Mouse (Mus musculus) retina, postnatal 7 days (tissue): ENCODE measurements at regions not wholly inside any gene's neighbourhood (a gene's known extent, or its start where the extent isn't known, plus 50 kb on each side); places are given as distances from the start of the nearest gene placed in this dataset.
A peak's percentile ranks its signal among the peaks of the same experiment; 100 is the strongest.
"Not testable (repeated sequence)": the region's sequence is repeated elsewhere in the genome, so short reads cannot be mapped to it uniquely, and the experiment has no call there.

Experiments
- DNase-seq: peaks from one replicate; pipeline ENCODE4 v3.0.0-alpha.2; 2012; ENCODE audit warnings: low read depth, low spot score

GRCm38 (mm10) chr13:7007091-7007490, 358.5 kb upstream of the Pfkp start:
- no peak for DNase-seq

DNA sequence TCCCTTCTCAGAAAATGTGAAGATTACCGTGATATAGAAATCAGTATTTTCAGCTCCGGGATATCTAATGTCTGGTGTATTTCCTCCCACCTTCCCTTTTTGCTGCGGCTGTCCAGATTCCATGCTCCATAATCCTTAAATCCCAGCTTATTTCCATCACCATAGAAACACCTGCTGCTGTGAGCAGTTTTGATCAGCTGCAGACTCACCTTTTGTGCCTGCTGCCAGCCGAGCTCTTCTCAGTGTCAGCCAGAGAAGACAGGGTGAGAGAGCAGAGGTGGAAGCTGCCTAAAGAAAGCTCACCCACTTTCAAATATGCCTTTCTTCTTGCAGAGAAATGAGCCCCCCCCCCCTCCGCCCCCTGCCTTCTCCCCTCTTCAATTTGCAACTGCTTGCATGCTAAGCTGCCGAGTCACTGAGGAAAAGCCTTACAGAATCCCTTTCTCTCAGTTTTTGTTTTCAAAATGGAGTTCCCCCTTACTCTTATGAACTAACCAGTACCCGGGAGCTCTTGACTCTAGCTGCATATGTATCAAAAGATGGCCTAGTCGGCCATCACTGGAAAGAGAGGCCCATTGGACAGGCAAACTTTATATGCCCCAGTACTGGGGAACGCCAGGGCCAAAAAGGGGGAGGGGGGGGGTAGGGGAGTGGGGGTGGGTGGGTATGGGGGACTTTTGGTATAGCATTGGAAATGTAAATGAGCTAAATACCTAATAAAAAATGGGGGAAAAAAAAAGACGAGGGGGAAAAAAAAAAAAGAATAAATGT, 350.1 kb upstream of the Pfkp start:
- peak; percentile 61 for DNase-seq

DNA sequence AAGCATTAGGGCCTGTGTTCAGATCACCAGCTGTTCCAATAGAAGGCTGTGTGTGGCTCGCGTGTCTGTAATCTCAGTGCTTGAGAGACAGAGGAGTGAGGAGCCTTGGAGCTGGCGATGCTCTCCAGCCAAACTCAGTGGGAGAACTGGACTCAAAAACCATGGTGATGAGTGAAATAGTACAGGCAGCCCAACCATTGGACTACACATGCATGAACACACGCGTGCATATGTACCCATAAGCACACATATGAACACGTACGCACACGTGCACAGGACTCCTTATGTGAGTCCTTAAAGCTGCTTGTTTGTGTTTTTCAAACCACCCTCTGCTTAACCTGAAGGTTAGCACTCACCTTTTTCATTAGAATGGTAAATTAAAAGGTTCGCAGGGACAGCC, 349.5 kb upstream of the Pfkp start:
- no peak for DNase-seq

GRCm38 (mm10) chr13:6992323-6992994, 343.9 kb upstream of the Pfkp start:
- no peak for DNase-seq

DNA sequence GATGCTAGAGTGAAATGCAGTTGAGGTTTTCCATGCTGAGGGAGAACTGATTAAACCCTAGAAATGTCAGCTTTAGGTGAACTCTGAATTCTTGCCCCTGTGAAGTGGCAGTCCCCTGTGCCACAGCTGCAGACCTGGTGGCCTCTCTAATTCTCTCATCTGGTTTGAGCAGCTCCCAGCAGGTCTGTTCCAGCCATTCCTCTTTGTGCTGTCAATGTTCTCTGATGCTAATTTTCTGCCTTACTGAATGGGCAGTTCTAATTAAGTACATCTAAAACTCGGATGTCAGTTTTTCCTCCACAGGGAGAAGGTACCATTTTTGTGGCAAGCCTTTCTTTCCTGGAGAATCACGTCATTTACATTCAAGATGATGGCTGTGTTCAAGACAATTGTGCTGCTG, 343.1 kb upstream of the Pfkp start:
- DNase-seq = no peak

GRCm38 (mm10) chr13:6985012-6985996, 336.7 kb upstream of the Pfkp start:
- DNase-seq = no peak

GRCm38 (mm10) chr13:6955713-6956112, 307.1 kb upstream of the Pfkp start:
- no peak for DNase-seq

DNA sequence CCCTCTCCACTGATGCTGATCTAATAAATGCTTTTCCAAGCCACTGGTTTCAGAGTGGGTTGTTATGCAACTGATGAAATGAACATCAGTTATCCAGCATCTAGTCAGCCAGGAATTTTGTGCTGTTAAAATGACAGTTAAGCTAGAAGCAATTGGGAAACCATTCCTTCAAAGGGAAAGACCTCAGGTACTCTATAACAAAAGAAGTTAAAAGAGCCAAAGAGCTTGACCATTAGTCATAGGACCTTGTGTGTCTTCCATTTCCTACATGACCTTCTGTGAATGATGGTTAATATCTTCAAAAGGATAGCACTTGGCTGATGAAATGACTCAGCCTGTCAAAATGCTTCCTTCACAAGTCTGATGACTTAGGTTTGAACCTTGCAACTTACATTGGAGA, 275.6 kb upstream of the Pfkp start:
- DNase-seq = no peak

GRCm38 (mm10) chr13:6922357-6922721, 273.8 kb upstream of the Pfkp start:
- DNase-seq = no peak

GRCm38 (mm10) chr13:6921691-6922356, 273.2 kb upstream of the Pfkp start:
- peak; percentile 11 for DNase-seq

DNA sequence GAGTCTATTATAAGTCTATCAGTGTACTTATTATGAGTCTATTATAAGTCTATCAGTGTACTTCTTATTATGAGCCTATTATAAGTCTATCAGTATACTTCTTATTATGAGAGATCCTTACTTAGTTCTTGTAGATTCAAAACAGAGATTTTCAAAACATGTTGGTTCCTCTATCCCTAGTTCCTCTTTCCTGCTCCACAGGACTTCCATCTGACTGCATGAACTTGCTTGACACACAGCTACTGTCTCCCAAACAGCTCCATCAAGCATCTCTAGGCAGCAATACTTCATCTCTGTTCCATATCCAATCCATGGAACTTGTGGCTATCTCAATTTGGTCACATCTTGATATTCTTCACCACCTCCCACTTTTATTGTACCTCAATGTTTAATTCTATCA, 257.4 kb upstream of the Pfkp start:
- DNase-seq = no peak

DNA sequence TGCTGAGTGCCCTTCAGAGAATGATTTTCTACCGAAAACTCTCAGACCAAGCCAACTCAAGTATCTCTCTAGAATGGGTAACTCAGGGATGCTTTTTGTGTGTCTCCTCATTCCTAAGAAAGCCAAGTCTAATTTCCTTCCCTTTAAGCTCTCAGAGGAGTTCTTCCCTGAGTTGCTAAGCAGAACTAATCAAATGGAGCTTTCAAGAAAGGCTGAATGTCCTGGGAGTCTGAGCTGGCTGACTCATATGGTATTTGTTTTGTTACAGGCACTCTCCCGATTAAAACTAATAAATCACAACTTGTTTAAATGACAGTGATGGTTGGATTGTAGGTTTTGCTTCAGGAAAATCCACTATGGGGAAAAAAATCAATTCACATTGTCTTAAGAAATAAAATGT, 253.1 kb upstream of the Pfkp start:
- no peak for DNase-seq

GRCm38 (mm10) chr13:6897666-6898065, 249.1 kb upstream of the Pfkp start:
- no peak for DNase-seq

DNA sequence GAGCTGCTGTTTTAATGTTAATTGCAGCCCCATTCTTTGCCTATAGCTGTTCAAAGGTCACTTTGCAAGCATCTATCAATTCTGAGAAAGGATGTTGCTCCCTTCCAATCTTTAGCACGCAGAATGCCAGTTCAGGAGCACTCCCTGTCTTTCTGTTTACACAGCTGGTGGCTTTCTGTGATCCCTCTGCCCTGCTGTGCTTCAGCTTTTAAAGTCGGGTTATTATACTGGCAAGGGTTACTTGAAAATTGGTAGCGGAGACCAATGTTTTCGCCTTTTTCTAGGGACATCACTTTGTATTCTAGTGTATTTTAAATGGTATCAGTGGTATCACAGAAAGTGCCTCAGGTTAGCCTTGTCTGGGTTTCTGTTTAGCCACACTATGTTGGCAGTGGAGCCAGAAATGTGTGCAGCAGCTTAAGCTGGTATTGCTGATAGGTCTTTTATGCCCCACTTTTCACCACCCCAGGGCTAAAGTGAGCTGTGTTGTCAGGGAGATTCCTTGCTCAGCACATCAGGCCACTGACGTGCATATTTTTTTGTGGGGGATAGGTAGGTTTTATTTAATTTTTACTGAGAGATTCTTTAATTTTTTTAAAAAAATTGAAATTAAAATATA, 243.0 kb upstream of the Pfkp start:
- DNase-seq = no peak

- not testable (repeated sequence) for DNase-seq
Measured at GRCm38 (mm10) chr13:6889446-6889845, 240.9 kb upstream of the Pfkp start.

- DNase-seq = no peak
Measured at GRCm38 (mm10) chr13:6888381-6888780, 239.8 kb upstream of the Pfkp start.

GRCm38 (mm10) chr13:6877018-6877901, 228.7 kb upstream of the Pfkp start:
- no peak for DNase-seq

DNA sequence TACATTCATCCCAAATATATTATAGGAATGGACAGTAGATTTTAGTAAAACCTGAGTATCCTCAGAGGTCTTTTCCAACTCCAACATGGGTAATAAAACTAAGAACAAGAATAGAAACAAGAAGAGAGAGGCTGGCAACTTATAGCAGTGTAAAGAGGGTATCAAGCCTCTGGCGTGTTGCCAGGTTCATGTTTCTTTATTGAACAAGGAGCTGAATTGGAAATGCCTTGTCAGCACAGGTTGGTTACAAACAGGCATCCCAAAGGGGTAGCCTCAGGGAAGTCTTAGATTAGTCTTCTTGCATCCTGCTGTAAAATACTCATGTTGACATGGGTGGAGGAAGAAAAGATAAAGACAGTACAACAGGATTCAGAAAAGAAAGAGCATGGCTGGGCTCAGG, 213.6 kb upstream of the Pfkp start:
- no peak for DNase-seq

- no peak for DNase-seq
Measured at GRCm38 (mm10) chr13:6859551-6859950, 211.0 kb upstream of the Pfkp start.
